Mouse (Mus musculus) layer of hippocampus, adult 9-11 months (tissue): ENCODE measurements around the gene Gnao1.

Experiments used
- DNase-seq: peaks from one replicate; pipeline ENCODE4 v3.0.0; 2022

Gene Gnao1

DNA sequence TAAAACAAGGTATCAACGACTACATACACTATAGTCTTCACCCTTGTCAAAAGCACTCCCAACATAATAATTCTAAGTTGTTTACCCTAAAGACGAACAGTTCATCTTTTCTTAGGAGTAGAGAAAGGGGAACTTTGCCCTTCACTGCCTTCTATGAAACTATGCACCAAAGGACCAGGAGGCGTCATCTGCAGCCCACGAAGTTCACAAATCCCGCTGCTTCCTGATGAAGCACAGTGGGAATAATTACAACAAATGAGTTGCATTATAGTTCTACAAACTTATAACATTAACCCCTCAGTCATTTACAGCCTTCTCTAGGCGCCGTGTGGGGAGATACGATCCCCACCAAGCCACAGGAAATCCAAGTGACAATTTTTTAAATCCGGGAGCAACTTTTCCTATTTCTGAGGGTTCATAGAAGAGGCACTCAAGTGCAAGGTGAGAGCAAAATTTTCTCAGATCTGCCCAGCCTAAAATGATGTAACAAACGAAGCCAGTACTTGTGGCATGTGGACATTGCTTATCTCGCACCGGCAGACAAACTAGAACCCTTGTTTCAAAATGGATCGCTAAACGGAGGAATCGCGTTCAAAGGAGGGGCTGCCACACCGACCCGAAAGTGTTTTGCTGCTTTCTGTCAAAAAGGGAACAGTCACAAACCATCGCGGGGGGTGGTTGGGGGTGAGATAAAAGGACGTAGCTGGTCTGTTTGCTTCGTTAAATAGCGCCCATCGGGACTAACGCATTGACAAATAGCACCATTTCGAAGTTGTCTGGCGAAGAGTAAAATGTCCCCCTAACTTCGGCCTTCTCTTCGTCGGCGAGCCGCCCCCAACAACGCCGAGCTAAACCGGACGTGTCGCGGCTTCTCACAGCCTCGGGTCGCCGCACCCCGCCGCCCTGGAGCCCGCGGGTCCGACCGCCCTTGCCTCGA is 201.6 kb downstream of the Gnao1 start:
- no peak for DNase-seq

- DNase-seq = peak; percentile 42
Observed at GRCm38 (mm10) chr8:94012013-94012951, 202.5 kb downstream of the Gnao1 start, which contains the start of gene Amfr. TSS of gene Amfr (minus strand) at chr8:94012842.

GRCm38 (mm10) chr8:94013026-94013612 is 203.4 kb downstream of the Gnao1 start:
- DNase-seq = no peak
